ENCODE assay signal across 19 mouse cellular contexts in genomic region chr14:93684641-93685040, GRCm38 (mm10).
DNase-seq lines count a peak whose midpoint lies in the region; ATAC-seq and TF ChIP-seq lines count a peak whose summit lies in the region.
"Had no signal": no experiment of that assay in that cellular context is flagged by ENCODE, and none has a peak within 500 bp of the region (broad histone marks: within the 10 kb centered on the region; RNA-seq: fewer than 3 reads in every experiment).

No protein-coding gene starts in this region.

- no peak overlapping the region for H3K4me2 ChIP-seq in hindbrain, postnatal 0 days (ENCODE audit: low read depth, low read length)
- H3K4me2 ChIP-seq in hindbrain, embryonic 12.5 days (replicated peaks), result no peak overlapping the region
- no peak overlapping the region for H3K4me2 ChIP-seq in midbrain, embryonic 14.5 days (ENCODE audit: low read length)
- H3K4me2 ChIP-seq: embryonic facial prominence, embryonic 12.5 days; liver, embryonic 13.5 days; midbrain, embryonic 11.5 days; neural tube, embryonic 13.5 days had no signal

- H3K36me3 ChIP-seq in hindbrain, postnatal 0 days (ENCODE audit: insufficient read depth, low read length), result no peaks in the 10 kb centered on the region
- H3K36me3 ChIP-seq in hindbrain, embryonic 12.5 days, result no peaks in the 10 kb centered on the region
- H3K36me3 ChIP-seq in midbrain, embryonic 14.5 days (ENCODE audit: control insufficient read depth, insufficient read depth, low read length), result no peaks in the 10 kb centered on the region
- no peaks in the 10 kb centered on the region for H3K36me3 ChIP-seq in midbrain, embryonic 10.5 days
- H3K36me3 ChIP-seq: embryonic facial prominence, embryonic 12.5 days; liver, embryonic 13.5 days; neural tube, embryonic 13.5 days had no signal

- H3K9me3 ChIP-seq in hindbrain, postnatal 0 days (ENCODE audit: low read length), result peaks cover 5% of the 10 kb centered on the region; the same call in 1 of the 2 replicates
- peaks cover 6% of the 10 kb centered on the region; the same call in 1 of the 2 replicates for H3K9me3 ChIP-seq in hindbrain, embryonic 12.5 days (replicated peaks)
- H3K9me3 ChIP-seq in midbrain, embryonic 14.5 days (ENCODE audit: control insufficient read depth, low read length), result peaks cover 13% of the 10 kb centered on the region
- H3K9me3 ChIP-seq in midbrain, embryonic 10.5 days (replicated peaks), result peaks cover 7% of the 10 kb centered on the region; the same call in 1 of the 2 replicates
- H3K9me3 ChIP-seq: embryonic facial prominence, embryonic 12.5 days; liver, embryonic 13.5 days had no signal

- H3K27me3 ChIP-seq in hindbrain, postnatal 0 days (ENCODE audit: insufficient read depth, low read length), result no peaks in the 10 kb centered on the region
- H3K27me3 ChIP-seq in hindbrain, embryonic 12.5 days, result no peaks in the 10 kb centered on the region
- H3K27me3 ChIP-seq in midbrain, embryonic 14.5 days (ENCODE audit: control insufficient read depth, insufficient read depth, low read length), result no peaks in the 10 kb centered on the region
- H3K27me3 ChIP-seq in midbrain, embryonic 10.5 days (ENCODE audit: low read depth, poor library complexity, severe bottlenecking), result no peaks in the 10 kb centered on the region
- H3K27me3 ChIP-seq: embryonic facial prominence, embryonic 12.5 days; liver, embryonic 13.5 days; neural tube, embryonic 13.5 days; Patski had no signal

- H3K9ac ChIP-seq in hindbrain, postnatal 0 days (replicated peaks; ENCODE audit: low read length), result no peak overlapping the region
- H3K9ac ChIP-seq in hindbrain, embryonic 12.5 days, result no peak overlapping the region
- H3K9ac ChIP-seq in midbrain, embryonic 14.5 days (replicated peaks; ENCODE audit: low read length), result no peak overlapping the region
- H3K9ac ChIP-seq: embryonic facial prominence, embryonic 12.5 days; liver, embryonic 13.5 days; neural tube, embryonic 13.5 days had no signal

- no peak overlapping the region for H3K4me3 ChIP-seq in hindbrain, postnatal 0 days (ENCODE audit: low read length)
- H3K4me3 ChIP-seq in hindbrain, embryonic 12.5 days, result no peak overlapping the region
- no peak overlapping the region for H3K4me3 ChIP-seq in midbrain, embryonic 14.5 days (replicated peaks; ENCODE audit: low read depth, low read length)
- no peak overlapping the region for H3K4me3 ChIP-seq in midbrain, embryonic 10.5 days
- H3K4me3 ChIP-seq: embryonic facial prominence, embryonic 12.5 days; liver, embryonic 13.5 days; neural tube, embryonic 13.5 days had no signal

- peak; percentile 40 for DNase-seq in hindbrain, postnatal 0 days (ENCODE audit: low spot score)
- peak; percentile 29 for DNase-seq in midbrain, embryonic 14.5 days
- no peak for DNase-seq in midbrain, embryonic 10.5 days (ENCODE audit: low spot score)
- DNase-seq in cerebellum, postnatal 14 days, result peak; percentile 52 to 76
- DNase-seq in spleen, postnatal 10 days (ENCODE audit: low spot score in 2 of 2), result no peak
- DNase-seq in liver, result no peak
- DNase-seq: adrenal gland, adult 8-10 months; gastrocnemius, postnatal 25 days; kidney, adult 18-20 months; kidney, postnatal 14 days; liver, embryonic 13.5 days; thymus, postnatal 14 days had no signal

- H3K27ac ChIP-seq in hindbrain, postnatal 0 days, result no peak overlapping the region
- no peak overlapping the region for H3K27ac ChIP-seq in hindbrain, embryonic 12.5 days
- no peak overlapping the region for H3K27ac ChIP-seq in midbrain, embryonic 14.5 days (replicated peaks; ENCODE audit: low read depth, low read length)
- no peak overlapping the region for H3K27ac ChIP-seq in midbrain, embryonic 10.5 days (replicated peaks)
- H3K27ac ChIP-seq: embryonic facial prominence, embryonic 12.5 days; liver, embryonic 13.5 days; macrophage; neural tube, embryonic 13.5 days had no signal

- 19% methylated on average over 1 of the region's 1 CpGs for WGBS in hindbrain, postnatal 0 days
- WGBS in hindbrain, embryonic 12.5 days, result 58% methylated on average over 1 of the region's 1 CpGs
- WGBS in midbrain, embryonic 14.5 days, result 32% methylated on average over 1 of the region's 1 CpGs
- 69% methylated on average over 1 of the region's 1 CpGs for WGBS in midbrain, embryonic 10.5 days

- ATAC-seq in hindbrain, postnatal 0 days, result no peak
- no peak for ATAC-seq in hindbrain, embryonic 12.5 days (ENCODE audit: low FRiP score)
- no peak for ATAC-seq in midbrain, embryonic 14.5 days (ENCODE audit: low FRiP score, low TSS enrichment)
- ATAC-seq: forebrain, embryonic 16.5 days; Patski had no signal

- no peak for TF ChIP-seq CTCF in hindbrain, postnatal 0 days (IDR thresholded peaks at IDR 0.05; ENCODE audit: low read depth)

- H3K4me1 ChIP-seq in hindbrain, postnatal 0 days (ENCODE audit: insufficient read depth, low read length), result no peaks in the 10 kb centered on the region
- no peaks in the 10 kb centered on the region for H3K4me1 ChIP-seq in hindbrain, embryonic 12.5 days
- H3K4me1 ChIP-seq in midbrain, embryonic 14.5 days (ENCODE audit: control insufficient read depth, insufficient read depth, low read length), result no peaks in the 10 kb centered on the region
- 0 out of 2 replicates have a peak, but pooled peaks cover 4% of the 10 kb centered on the region for H3K4me1 ChIP-seq in midbrain, embryonic 10.5 days
- H3K4me1 ChIP-seq: embryonic facial prominence, embryonic 12.5 days; liver, embryonic 13.5 days; neural tube, embryonic 13.5 days had no signal

Comparison
In these comparisons a context has a peak if more than half of its experiments do, and no peak if none do; other contexts are left out.
1. DNase-seq: peak in hindbrain, postnatal 0 days (single experiment), midbrain, embryonic 14.5 days (single experiment) and cerebellum, postnatal 14 days (2 of 2); none in midbrain, embryonic 10.5 days (single experiment), spleen, postnatal 10 days (0 of 2) and liver (single experiment).